ENCODE assay signal across 26 mouse cellular contexts in genomic region chr19:48839418-48839817, GRCm38 (mm10).
DNase-seq lines count a peak whose midpoint lies in the region; ATAC-seq and TF ChIP-seq lines count a peak whose summit lies in the region.
"Had no signal": no experiment of that assay in that cellular context is flagged by ENCODE, and none has a peak within 500 bp of the region (broad histone marks: within the 10 kb centered on the region; RNA-seq: fewer than 3 reads in every experiment).

No protein-coding gene starts in this region.

- ATAC-seq in kidney, embryonic 16.5 days (ENCODE audit: low FRiP score, low TSS enrichment): peak; percentile 63; the same call in 1 of the 2 replicates
- ATAC-seq: forebrain, embryonic 13.5 days; intestine, postnatal 0 days; midbrain, embryonic 16.5 days had no signal

- no peaks in the 10 kb centered on the region for H3K36me3 ChIP-seq in kidney, adult 2 months (ENCODE audit: control insufficient read depth, insufficient read depth, low read length)
- no peaks in the 10 kb centered on the region for H3K36me3 ChIP-seq in embryonic facial prominence, embryonic 10.5 days (replicated peaks)
- no peaks in the 10 kb centered on the region for H3K36me3 ChIP-seq in kidney, embryonic 16.5 days (ENCODE audit: insufficient read depth, low read length)
- H3K36me3 ChIP-seq: G1E; hindbrain, embryonic 13.5 days; liver, embryonic 15.5 days; lung, embryonic 15.5 days; midbrain, embryonic 10.5 days; neural tube, embryonic 12.5 days had no signal

- peak; percentile 25 for DNase-seq in kidney, adult 2 months
- DNase-seq in kidney, adult 18-20 months: no peak
- peak; percentile 21 for DNase-seq in embryonic facial prominence, embryonic 10.5 days (ENCODE audit: low spot score)
- peak; percentile 16 to 32 for DNase-seq in kidney, postnatal 36 days
- DNase-seq in cerebellum, postnatal 25 days: no peak
- no peak for DNase-seq in embryo, embryonic 10 days (ENCODE audit: low spot score)
- DNase-seq: adrenal gland, adult 8-10 months; cerebellum, adult 8-10 months; gastrocnemius, postnatal 14 days; heart, postnatal 36 days; left cerebral cortex, postnatal 4 days; right cerebral cortex, adult 18-20 months; thymus, postnatal 4 days had no signal

- H3K4me3 ChIP-seq in kidney, adult 2 months (ENCODE audit: insufficient read depth, low read depth, low read length): no peak overlapping the region
- H3K4me3 ChIP-seq in embryonic facial prominence, embryonic 10.5 days: no peak overlapping the region
- H3K4me3 ChIP-seq in kidney, embryonic 16.5 days (ENCODE audit: low read length): no peak overlapping the region
- H3K4me3 ChIP-seq: forebrain, embryonic 13.5 days; hindbrain, embryonic 13.5 days; liver, embryonic 15.5 days; lung, embryonic 15.5 days; midbrain, embryonic 10.5 days; myocyte; neural tube, embryonic 12.5 days had no signal

- no peaks in the 10 kb centered on the region for H3K4me1 ChIP-seq in kidney, adult 2 months (ENCODE audit: control insufficient read depth, insufficient read depth, low read length)
- H3K4me1 ChIP-seq in embryonic facial prominence, embryonic 10.5 days: peaks cover 5% of the 10 kb centered on the region
- H3K4me1 ChIP-seq in kidney, embryonic 16.5 days (ENCODE audit: insufficient read depth, low read length): peaks cover 4% of the 10 kb centered on the region; the same call in 1 of the 2 replicates
- H3K4me1 ChIP-seq: forebrain, embryonic 13.5 days; hindbrain, embryonic 13.5 days; liver, embryonic 15.5 days; lung, embryonic 15.5 days; midbrain, embryonic 10.5 days; neural tube, embryonic 12.5 days had no signal

- no peak overlapping the region for H3K9ac ChIP-seq in kidney, embryonic 16.5 days (replicated peaks; ENCODE audit: low read length)
- H3K9ac ChIP-seq: forebrain, embryonic 13.5 days; hindbrain, embryonic 13.5 days; liver, embryonic 15.5 days; lung, embryonic 15.5 days; neural tube, embryonic 12.5 days had no signal

- no peak for TF ChIP-seq POLR2A in kidney, adult 2 months (IDR thresholded peaks at IDR 0.05; ENCODE audit: low read depth, low read length)

- no peak overlapping the region for H3K27ac ChIP-seq in kidney, adult 2 months (ENCODE audit: insufficient read depth, low read depth, low read length)
- H3K27ac ChIP-seq in embryonic facial prominence, embryonic 10.5 days (replicated peaks): no peak overlapping the region
- no peak overlapping the region for H3K27ac ChIP-seq in kidney, embryonic 16.5 days (ENCODE audit: low read length)
- H3K27ac ChIP-seq: forebrain, embryonic 13.5 days; hindbrain, embryonic 13.5 days; liver, embryonic 15.5 days; lung, embryonic 15.5 days; midbrain, embryonic 10.5 days; neural tube, embryonic 12.5 days; stomach, postnatal 0 days had no signal

- H3K27me3 ChIP-seq in kidney, adult 2 months (replicated peaks; ENCODE audit: control insufficient read depth, insufficient read depth, low read length): no peaks in the 10 kb centered on the region
- H3K27me3 ChIP-seq in embryonic facial prominence, embryonic 10.5 days (replicated peaks; ENCODE audit: low read depth, poor library complexity, severe bottlenecking): no peaks in the 10 kb centered on the region
- no peaks in the 10 kb centered on the region for H3K27me3 ChIP-seq in kidney, embryonic 16.5 days (ENCODE audit: insufficient read depth, low read length)
- H3K27me3 ChIP-seq: forebrain, embryonic 13.5 days; hindbrain, embryonic 13.5 days; liver, embryonic 15.5 days; lung, embryonic 15.5 days; neural tube, embryonic 12.5 days had no signal

- TF ChIP-seq CTCF in kidney, adult 2 months (conservative IDR thresholded peaks at IDR 0.05; ENCODE audit: insufficient read depth, insufficient read length, low read depth, low read length): no peak

- no peak overlapping the region for H3K4me2 ChIP-seq in kidney, embryonic 16.5 days (replicated peaks; ENCODE audit: low read depth, low read length)
- H3K4me2 ChIP-seq: forebrain, embryonic 13.5 days; heart, embryonic 11.5 days; hindbrain, embryonic 13.5 days; liver, embryonic 15.5 days; lung, embryonic 15.5 days; neural tube, embryonic 12.5 days had no signal

- 35% methylated on average over 4 of the region's 4 CpGs for WGBS in kidney, adult 2 months
- WGBS in embryonic facial prominence, embryonic 10.5 days: 60% methylated on average over 4 of the region's 4 CpGs
- 40% methylated on average over 4 of the region's 4 CpGs for WGBS in kidney, embryonic 16.5 days

- no peaks in the 10 kb centered on the region for H3K9me3 ChIP-seq in embryonic facial prominence, embryonic 10.5 days
- no peaks in the 10 kb centered on the region for H3K9me3 ChIP-seq in kidney, embryonic 16.5 days (ENCODE audit: low read length)
- H3K9me3 ChIP-seq: forebrain, embryonic 13.5 days; liver, embryonic 15.5 days; lung, embryonic 15.5 days; neural tube, embryonic 12.5 days had no signal

Comparison
In these comparisons a context has a peak if more than half of its experiments do, and no peak if none do; other contexts are left out.
1. DNase-seq: peak in kidney, adult 2 months (single experiment), embryonic facial prominence, embryonic 10.5 days (single experiment) and kidney, postnatal 36 days (2 of 2); none in kidney, adult 18-20 months (single experiment), cerebellum, postnatal 25 days (0 of 2) and embryo, embryonic 10 days (single experiment).